In genomic region chr4:155774280-155774754, GRCm38 (mm10) we compare ENCODE assay signal across 8 mouse cellular contexts. TPM values are rescaled to one million over a fixed set of nuclear protein-coding genes. Genes with fewer than 3 reads are reported as not detected.
DNase-seq lines count a peak whose midpoint lies in the region; ATAC-seq lines count a peak whose summit lies in the region.

Gene Vwa1 (minus strand): TSS chr4:155774698.

- H3K4me1 ChIP-seq in embryonic facial prominence, embryonic 13.5 days = peaks cover 48% of the 10 kb centered on the region
- peaks cover 33% of the 10 kb centered on the region for H3K4me1 ChIP-seq in limb, embryonic 13.5 days
- H3K4me1 ChIP-seq in midbrain, embryonic 16.5 days (ENCODE audit: control insufficient read depth, insufficient read depth, low read length) = peaks cover 15% of the 10 kb centered on the region

- under 1% methylated on average over 35 of the region's 35 CpGs for WGBS in embryonic facial prominence, embryonic 13.5 days
- under 1% methylated on average over 35 of the region's 35 CpGs for WGBS in limb, embryonic 13.5 days
- 2% methylated on average over 34 of the region's 35 CpGs for WGBS in midbrain, embryonic 16.5 days

- H3K36me3 ChIP-seq in embryonic facial prominence, embryonic 13.5 days = no peaks in the 10 kb centered on the region
- no peaks in the 10 kb centered on the region for H3K36me3 ChIP-seq in limb, embryonic 13.5 days
- H3K36me3 ChIP-seq in midbrain, embryonic 16.5 days (ENCODE audit: control insufficient read depth, insufficient read depth, low read length) = no peaks in the 10 kb centered on the region

- peak; percentile 81 for ATAC-seq in embryonic facial prominence, embryonic 13.5 days (ENCODE audit: insufficient number of reproducible peaks, insufficient read depth, low FRiP score, low TSS enrichment, low read depth)
- peak; percentile 77 for ATAC-seq in limb, embryonic 13.5 days (ENCODE audit: low FRiP score, low read depth)
- ATAC-seq in midbrain, embryonic 16.5 days = peak; percentile 82

- peak within 1 kb of the TSS; percentile 83 for H3K4me2 ChIP-seq in embryonic facial prominence, embryonic 13.5 days
- H3K4me2 ChIP-seq in limb, embryonic 13.5 days (replicated peaks) = peak within 1 kb of the TSS; percentile 85
- peak within 1 kb of the TSS; percentile 80 for H3K4me2 ChIP-seq in midbrain, embryonic 16.5 days (ENCODE audit: low read length)

- H3K4me3 ChIP-seq in embryonic facial prominence, embryonic 13.5 days = peak within 1 kb of the TSS; percentile 43
- peak within 1 kb of the TSS; percentile 46 for H3K4me3 ChIP-seq in limb, embryonic 13.5 days
- H3K4me3 ChIP-seq in midbrain, embryonic 16.5 days (ENCODE audit: low read depth, low read length) = peak within 1 kb of the TSS; percentile 46

- peak; percentile 88 for DNase-seq in layer of hippocampus, adult 11-12 months (ENCODE audit: low spot score)
- no peak for DNase-seq in layer of hippocampus, adult 9-10 months (ENCODE audit: low spot score)
- DNase-seq in heart, adult 18-20 months = peak; percentile 94 to 96
- DNase-seq in kidney, adult 18-20 months = peak; percentile 94
- peak; percentile 79 to 84 for DNase-seq in spleen, postnatal 36 days (ENCODE audit: low spot score in 2 of 2)

- peaks cover 16% of the 10 kb centered on the region; the same call in 1 of the 2 replicates for H3K27me3 ChIP-seq in embryonic facial prominence, embryonic 13.5 days
- peaks cover 32% of the 10 kb centered on the region for H3K27me3 ChIP-seq in limb, embryonic 13.5 days
- H3K27me3 ChIP-seq in midbrain, embryonic 16.5 days (ENCODE audit: control insufficient read depth, insufficient read depth, low read depth, low read length) = peaks cover 4% of the 10 kb centered on the region

- no peaks in the 10 kb centered on the region for H3K9me3 ChIP-seq in embryonic facial prominence, embryonic 13.5 days
- H3K9me3 ChIP-seq in limb, embryonic 13.5 days = no peaks in the 10 kb centered on the region
- no peaks in the 10 kb centered on the region for H3K9me3 ChIP-seq in midbrain, embryonic 16.5 days (replicated peaks; ENCODE audit: control insufficient read depth, low read length, poor library complexity, severe bottlenecking)

- H3K27ac ChIP-seq in embryonic facial prominence, embryonic 13.5 days = peak within 1 kb of the TSS; percentile 75
- peak within 1 kb of the TSS; percentile 17; the same call in 1 of the 2 replicates for H3K27ac ChIP-seq in limb, embryonic 13.5 days
- H3K27ac ChIP-seq in midbrain, embryonic 16.5 days (ENCODE audit: low read length) = peak within 1 kb of the TSS; percentile 77

- H3K9ac ChIP-seq in embryonic facial prominence, embryonic 13.5 days = peak within 1 kb of the TSS; percentile 54
- peak within 1 kb of the TSS; percentile 61 for H3K9ac ChIP-seq in limb, embryonic 13.5 days
- H3K9ac ChIP-seq in midbrain, embryonic 16.5 days (ENCODE audit: low read depth, low read length) = peak within 1 kb of the TSS; percentile 66

RNA-seq across cellular contexts. Expression of gene Vwa1, which starts in this region (rescaled TPM):
- 8.6 and 9.6 TPM in 2 replicates for polyA plus RNA-seq in embryonic facial prominence, embryonic 13.5 days (2015; fragmentation: Nextera tagmentation; extraction: Ambion mirVana)
- total RNA-seq in heart, adult 18-20 months (2021) = 10 to 100 TPM in 1 of 2 experiments, 1 to 10 TPM in 1; 7.1 to 14.6 TPM
- polyA plus RNA-seq in limb, embryonic 13.5 days (2015; fragmentation: Nextera tagmentation; extraction: Ambion mirVana) = 11.1 and 11.6 TPM in 2 replicates
- 31.0 and 31.5 TPM in 2 replicates for polyA plus RNA-seq in midbrain, embryonic 16.5 days (2015; fragmentation: Nextera tagmentation; extraction: Ambion mirVana)

Comparison
In these comparisons a context has a peak if more than half of its experiments do, and no peak if none do; other contexts are left out.
1. H3K27ac ChIP-seq: peak in every context shown above with its lines; median percentile 77 in midbrain, embryonic 16.5 days; 75 in embryonic facial prominence, embryonic 13.5 days; 17 in limb, embryonic 13.5 days.